Mouse (Mus musculus): ENCODE results near the gene F2rl1. TPM values are rescaled to one million over a fixed set of nuclear protein-coding genes. Genes with fewer than 3 reads are reported as not detected.

Gene F2rl1
- polyA plus RNA-seq, 1 experiment from 2014 or later = not detected

DNA sequence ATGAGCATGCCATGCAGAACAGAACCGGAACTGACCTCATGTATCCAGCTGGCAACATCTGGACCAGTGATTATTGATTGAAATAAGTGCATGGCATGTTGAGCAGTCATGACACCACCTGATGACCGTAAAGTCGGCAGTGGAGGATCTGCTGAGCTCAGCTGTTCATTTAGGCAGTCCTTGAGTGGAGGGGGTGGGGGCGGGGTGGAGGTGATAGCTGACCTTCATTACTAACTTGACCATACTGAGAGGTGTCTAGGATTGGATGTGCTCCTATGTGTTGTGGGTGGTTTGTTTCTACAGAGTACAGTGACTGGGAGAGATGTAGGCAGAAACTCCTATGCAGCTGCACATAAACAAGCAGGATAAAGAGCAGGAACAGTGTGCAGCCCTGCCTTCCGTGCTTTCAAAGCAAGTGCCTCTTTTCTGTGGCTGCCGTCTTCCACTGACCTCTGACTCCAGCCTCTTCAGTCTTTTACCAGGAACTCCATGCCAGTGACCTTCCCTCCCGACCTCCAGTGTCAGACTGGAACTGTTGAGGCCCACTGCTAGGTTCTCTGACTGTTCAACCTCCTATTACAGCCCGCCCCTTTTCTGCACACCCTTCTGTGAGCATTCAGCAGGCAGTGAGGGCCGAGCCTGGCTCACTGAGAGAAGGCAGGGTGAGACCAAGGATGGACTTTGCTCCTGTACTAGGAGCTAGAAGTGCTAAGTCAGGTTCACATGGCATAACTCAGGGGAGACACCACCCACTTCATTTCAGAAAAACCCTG, 6.4 kb upstream of the F2rl1 start:
- 28% methylated on average over 9 of the region's 9 CpGs for WGBS
- Histone ChIP-seq H3K4me1 (replicated peaks) (peaks cover 20% of the 10 kb centered on the region), H3K4me2 (no peak overlapping the region), H3K4me3 (no peak overlapping the region), H3K27ac (replicated peaks) (no peak overlapping the region), H3K36me3 (no peaks in the 10 kb centered on the region), H3K9ac (no peak overlapping the region), H3K9me3 (no peaks in the 10 kb centered on the region), H3K27me3 (peaks cover 4% of the 10 kb centered on the region; the same call in 1 of the 2 replicates)
- no peak for ATAC-seq (ENCODE audit: low FRiP score, low read depth)

DNA sequence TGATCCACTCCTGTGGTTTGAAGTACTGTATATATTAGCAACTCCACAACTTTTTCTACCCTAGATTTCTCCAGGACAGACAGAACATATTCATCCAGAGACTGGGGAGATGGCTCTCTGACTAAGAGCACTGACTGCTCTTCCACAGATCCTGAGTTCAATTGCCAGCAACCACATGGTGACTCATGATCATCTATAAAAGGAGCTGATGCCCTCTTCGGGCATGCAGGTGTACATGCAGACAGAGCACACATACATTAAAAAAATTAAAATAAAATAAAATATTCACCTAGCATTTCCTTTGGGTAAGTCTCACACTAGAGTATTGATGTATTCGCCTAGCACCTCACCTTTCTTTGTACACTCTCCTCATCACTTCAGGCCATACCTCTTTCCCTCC, 4.2 kb upstream of the F2rl1 start:
- H3K9me3 ChIP-seq = no peaks in the 10 kb centered on the region
- no peak overlapping the region for H3K4me3 ChIP-seq
- no peaks in the 10 kb centered on the region for H3K36me3 ChIP-seq
- H3K27me3 ChIP-seq = peaks cover 25% of the 10 kb centered on the region
- H3K9ac ChIP-seq = no peak overlapping the region
- ATAC-seq (ENCODE audit: low FRiP score, low read depth) = no peak
- H3K27ac ChIP-seq (replicated peaks) = no peak overlapping the region
- 86% methylated on average over 2 of the region's 2 CpGs for whole genome bisulfite sequencing
- H3K4me2 ChIP-seq = no peak overlapping the region
- H3K4me1 ChIP-seq (replicated peaks) = peaks cover 15% of the 10 kb centered on the region

DNA sequence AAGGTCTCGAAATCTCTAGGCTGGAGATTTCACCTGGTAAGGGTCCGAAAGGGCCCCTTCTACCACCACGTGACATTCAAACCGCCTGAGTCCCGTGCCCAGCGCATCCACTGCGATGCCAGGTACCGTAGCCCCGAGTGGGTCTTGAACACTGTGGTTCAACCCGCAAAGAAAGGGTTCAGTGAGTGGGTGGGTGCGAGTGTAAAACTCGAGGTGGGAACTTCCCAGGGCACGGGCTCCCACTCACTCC, 678 bp downstream of the F2rl1 start:
- Histone ChIP-seq H3K9me3 (no peaks in the 10 kb centered on the region), H3K27me3 (peaks cover 38% of the 10 kb centered on the region), H3K4me3 (peak overlapping the region; percentile 35), H3K9ac (no peak overlapping the region), H3K4me1 (replicated peaks) (peaks cover 15% of the 10 kb centered on the region), H3K36me3 (no peaks in the 10 kb centered on the region), H3K4me2 (peak overlapping the region; percentile 71), H3K27ac (replicated peaks) (no peak overlapping the region)
- 0% methylated on average over 13 of the region's 13 CpGs for WGBS
- ATAC-seq (ENCODE audit: low FRiP score, low read depth) = peak; percentile 46; the same call in 1 of the 2 replicates

DNA sequence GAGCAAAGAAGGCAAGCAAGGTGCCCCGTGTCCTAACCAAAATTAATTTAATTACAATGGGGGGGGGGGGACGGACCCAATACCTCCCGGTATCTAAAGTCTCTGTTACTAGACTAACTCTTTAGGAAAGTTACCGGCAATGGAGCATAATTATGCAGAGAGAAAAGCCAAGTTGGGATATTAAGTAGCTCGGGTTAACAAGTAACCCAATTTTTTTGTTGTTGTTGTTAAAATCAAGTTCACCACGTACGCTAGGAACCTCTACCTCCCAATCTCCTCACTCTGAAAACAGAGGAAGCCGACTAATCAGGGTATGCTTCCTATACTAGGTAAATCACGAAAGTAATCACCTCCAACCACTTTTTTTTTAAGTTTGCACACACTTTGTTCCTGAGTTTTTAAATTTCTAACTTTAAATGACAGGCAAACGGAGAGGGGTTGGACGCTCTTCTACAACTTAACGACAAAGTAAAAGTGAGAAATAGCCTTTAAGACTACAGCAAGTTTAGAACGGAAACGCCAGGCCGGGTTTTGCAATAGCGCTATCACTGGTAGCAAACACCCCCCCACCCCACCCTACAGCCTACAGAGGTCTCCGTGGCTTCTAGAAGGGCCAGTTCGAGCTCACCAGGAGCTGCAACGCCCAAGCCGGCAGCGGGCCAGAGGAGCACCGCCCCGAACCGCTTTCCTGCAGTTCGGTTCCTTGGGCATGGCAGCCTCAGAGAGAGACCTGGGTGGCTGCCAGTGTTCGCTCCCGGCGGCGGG, 1.2 kb downstream of the F2rl1 start:
- Histone ChIP-seq H3K4me2 (peak overlapping the region; percentile 71), H3K9ac (no peak overlapping the region), H3K27me3 (peaks cover 38% of the 10 kb centered on the region), H3K4me1 (replicated peaks) (peaks cover 15% of the 10 kb centered on the region), H3K4me3 (peak overlapping the region; percentile 35), H3K36me3 (no peaks in the 10 kb centered on the region), H3K9me3 (no peaks in the 10 kb centered on the region), H3K27ac (replicated peaks) (no peak overlapping the region)
- ATAC-seq (ENCODE audit: low FRiP score, low read depth) = peak; percentile 29; the same call in 1 of the 2 replicates
- WGBS = 3% methylated on average over 29 of the region's 29 CpGs

DNA sequence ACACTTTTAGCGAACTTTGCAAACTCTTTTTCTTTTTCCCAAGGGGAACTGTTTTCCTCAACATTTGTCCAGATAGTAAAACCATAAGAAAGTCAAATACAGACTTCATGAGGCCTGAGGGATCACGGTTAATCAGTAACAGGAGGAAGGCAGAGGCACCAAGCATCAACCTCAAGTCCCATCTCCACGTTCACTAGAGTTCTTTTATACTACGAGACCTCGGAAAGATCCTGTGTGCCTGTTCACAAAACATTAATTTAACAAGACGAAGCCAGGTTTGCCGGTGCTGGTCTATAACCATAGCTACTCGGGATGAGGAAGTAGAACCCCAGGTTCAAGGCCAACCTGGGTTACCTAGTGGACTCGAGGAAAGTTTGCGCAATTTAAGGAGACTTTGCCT, 2.9 kb downstream of the F2rl1 start:
- 89% methylated on average over 10 of the region's 10 CpGs for WGBS
- Histone ChIP-seq H3K4me3 (no peak overlapping the region), H3K9ac (no peak overlapping the region), H3K36me3 (no peaks in the 10 kb centered on the region), H3K27me3 (peaks cover 38% of the 10 kb centered on the region), H3K27ac (replicated peaks) (no peak overlapping the region), H3K9me3 (no peaks in the 10 kb centered on the region), H3K4me2 (no peak overlapping the region), H3K4me1 (replicated peaks) (peaks cover 15% of the 10 kb centered on the region)
- ATAC-seq (ENCODE audit: low FRiP score, low read depth) = no peak

DNA sequence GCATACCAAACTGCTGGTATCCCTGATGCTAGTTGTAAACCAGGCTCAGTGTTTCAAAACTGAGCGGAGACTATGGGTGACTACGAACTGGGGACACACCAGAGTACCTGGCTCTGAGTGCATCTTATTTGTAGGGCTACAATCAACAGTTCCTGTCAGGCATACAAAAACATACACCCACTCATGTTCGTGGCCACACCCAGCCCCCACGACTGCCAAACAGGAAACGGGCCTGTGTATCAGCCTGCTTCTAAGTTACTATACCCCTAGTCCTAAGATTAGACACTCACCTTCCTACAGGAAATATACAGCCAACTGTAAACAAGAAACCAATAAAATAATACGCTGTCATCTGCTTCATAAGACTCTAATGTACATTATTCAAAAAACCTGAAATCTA, 4.0 kb downstream of the F2rl1 start:
- no peak overlapping the region for H3K9ac ChIP-seq
- H3K4me3 ChIP-seq = no peak overlapping the region
- H3K4me1 ChIP-seq (replicated peaks) = peaks cover 15% of the 10 kb centered on the region
- no peak overlapping the region for H3K27ac ChIP-seq (replicated peaks)
- 89% methylated on average over 6 of the region's 6 CpGs for WGBS
- ATAC-seq (ENCODE audit: low FRiP score, low read depth) = no peak
- no peak overlapping the region for H3K4me2 ChIP-seq
- no peaks in the 10 kb centered on the region for H3K36me3 ChIP-seq
- no peaks in the 10 kb centered on the region for H3K9me3 ChIP-seq
- peaks cover 29% of the 10 kb centered on the region for H3K27me3 ChIP-seq

DNA sequence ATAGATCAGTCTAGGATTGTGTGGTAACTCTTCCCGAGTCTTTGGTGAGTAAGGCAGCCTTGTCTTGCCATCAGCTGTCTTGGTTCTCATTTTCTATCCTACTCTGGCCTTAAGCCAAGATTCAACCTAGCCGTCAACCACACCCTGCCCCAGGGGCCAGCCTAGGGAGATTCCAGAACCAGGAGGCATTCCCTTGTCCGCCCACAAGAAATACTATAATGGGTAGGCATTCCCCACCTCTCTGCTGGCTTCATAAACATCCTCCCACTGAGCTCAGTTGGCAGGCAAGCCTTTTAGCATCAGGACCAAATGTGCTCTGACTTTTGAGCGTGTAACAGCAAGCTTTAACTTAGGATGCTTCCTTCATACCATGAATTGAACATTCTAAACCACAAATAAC, 10.3 kb downstream of the F2rl1 start:
- Histone ChIP-seq H3K4me3 (no peak overlapping the region), H3K27ac (replicated peaks) (no peak overlapping the region), H3K9me3 (no peaks in the 10 kb centered on the region), H3K36me3 (no peaks in the 10 kb centered on the region), H3K4me2 (no peak overlapping the region), H3K9ac (no peak overlapping the region), H3K4me1 (replicated peaks) (no peaks in the 10 kb centered on the region), H3K27me3 (no peaks in the 10 kb centered on the region)
- 80% methylated on average over 4 of the region's 4 CpGs for WGBS
- ATAC-seq (ENCODE audit: low FRiP score, low read depth) = no peak

DNA sequence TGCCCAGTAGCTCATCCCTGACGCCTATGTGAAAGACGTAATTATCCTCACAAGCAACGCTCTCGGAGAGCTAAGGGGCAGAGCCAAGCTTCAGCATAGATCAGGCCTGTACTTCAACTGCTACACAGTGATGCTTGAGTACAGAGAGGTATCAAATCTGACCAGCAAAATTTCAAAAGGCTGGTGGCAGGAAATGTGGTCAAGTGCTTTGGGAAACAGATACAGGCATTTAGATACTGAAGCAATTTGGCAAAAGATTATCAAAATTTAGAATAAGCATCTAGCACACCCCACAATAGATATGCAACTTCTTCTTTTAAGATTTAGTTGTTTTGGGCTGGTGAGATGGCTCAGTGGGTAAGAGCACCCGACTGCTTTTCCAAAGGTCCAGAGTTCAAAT, 15.0 kb downstream of the F2rl1 start:
- WGBS = 89% methylated on average over 5 of the region's 5 CpGs
- H3K4me2 ChIP-seq = no peak overlapping the region

DNA sequence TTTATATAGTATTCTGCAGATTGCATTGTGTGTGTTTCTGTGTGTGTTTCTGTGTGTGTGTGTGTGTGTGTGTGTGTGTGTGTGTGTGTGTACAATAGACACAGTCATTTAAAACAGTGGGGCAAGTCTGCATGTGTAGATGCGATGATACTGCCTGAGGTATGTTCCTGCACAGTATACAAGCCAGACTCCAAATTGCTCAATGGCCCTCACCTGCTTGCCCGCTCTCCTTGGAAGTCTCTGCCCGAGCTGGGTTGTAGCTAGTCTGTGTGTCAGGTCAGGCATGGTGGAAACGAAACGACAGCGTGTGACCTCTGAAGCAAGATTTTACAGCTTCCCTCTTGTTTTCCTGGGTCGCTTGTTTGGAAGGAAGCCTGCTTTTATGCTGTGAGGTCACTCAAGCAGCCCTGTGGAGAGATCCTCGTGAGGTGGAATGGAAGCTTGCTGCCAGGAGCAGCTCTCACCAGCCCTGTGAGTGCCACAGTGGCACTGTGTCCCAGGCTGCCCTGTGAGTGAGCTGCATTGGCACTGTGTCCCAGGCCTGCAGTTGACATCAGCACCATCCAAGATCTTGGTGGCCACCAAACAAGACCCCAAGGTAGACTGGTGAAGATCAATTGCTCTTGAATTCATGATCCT, 21.6 kb downstream of the F2rl1 start:
- Histone ChIP-seq H3K27ac (replicated peaks) (no peak overlapping the region), H3K4me2 (no peak overlapping the region), H3K9me3 (no peaks in the 10 kb centered on the region), H3K36me3 (no peaks in the 10 kb centered on the region), H3K27me3 (no peaks in the 10 kb centered on the region), H3K9ac (no peak overlapping the region), H3K4me3 (no peak overlapping the region), H3K4me1 (replicated peaks) (no peaks in the 10 kb centered on the region)
- 82% methylated on average over 8 of the region's 8 CpGs for WGBS
- ATAC-seq (ENCODE audit: low FRiP score, low read depth) = no peak

More for the DNA sequence above, 15.0 kb downstream of the F2rl1 start:
- Histone ChIP-seq H3K27ac (replicated peaks) (no peak overlapping the region), H3K9ac (no peak overlapping the region), H3K9me3 (no peaks in the 10 kb centered on the region), H3K4me3 (no peak overlapping the region), H3K36me3 (no peaks in the 10 kb centered on the region), H3K27me3 (no peaks in the 10 kb centered on the region), H3K4me1 (replicated peaks) (no peaks in the 10 kb centered on the region)
- ATAC-seq (ENCODE audit: low FRiP score, low read depth) = no peak

DNA sequence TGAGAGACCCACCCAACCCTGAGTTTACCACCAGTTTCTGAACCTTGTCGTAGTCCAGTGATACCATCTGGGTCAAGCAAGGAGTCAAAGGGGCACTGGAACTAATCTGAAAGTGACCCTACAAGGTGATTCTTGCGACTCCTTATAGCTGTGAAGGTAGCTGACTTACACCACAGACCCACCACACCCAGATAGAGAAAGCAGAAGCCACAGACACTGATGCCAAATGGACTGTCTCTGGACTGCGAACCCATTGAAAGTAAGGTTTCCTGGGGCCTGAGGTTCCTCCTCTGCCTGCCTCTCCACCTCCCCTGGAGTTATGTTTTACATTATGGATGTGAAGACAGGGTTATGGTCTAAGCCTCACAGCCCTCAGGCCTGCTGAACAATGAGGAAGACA, 28.4 kb downstream of the F2rl1 start:
- 88% methylated on average over 3 of the region's 3 CpGs for WGBS
- Histone ChIP-seq H3K9me3 (no peaks in the 10 kb centered on the region), H3K27me3 (no peaks in the 10 kb centered on the region), H3K27ac (replicated peaks) (no peak overlapping the region), H3K4me3 (no peak overlapping the region), H3K4me1 (replicated peaks) (no peaks in the 10 kb centered on the region), H3K4me2 (no peak overlapping the region), H3K36me3 (no peaks in the 10 kb centered on the region), H3K9ac (no peak overlapping the region)
- ATAC-seq (ENCODE audit: low FRiP score, low read depth) = no peak

DNA sequence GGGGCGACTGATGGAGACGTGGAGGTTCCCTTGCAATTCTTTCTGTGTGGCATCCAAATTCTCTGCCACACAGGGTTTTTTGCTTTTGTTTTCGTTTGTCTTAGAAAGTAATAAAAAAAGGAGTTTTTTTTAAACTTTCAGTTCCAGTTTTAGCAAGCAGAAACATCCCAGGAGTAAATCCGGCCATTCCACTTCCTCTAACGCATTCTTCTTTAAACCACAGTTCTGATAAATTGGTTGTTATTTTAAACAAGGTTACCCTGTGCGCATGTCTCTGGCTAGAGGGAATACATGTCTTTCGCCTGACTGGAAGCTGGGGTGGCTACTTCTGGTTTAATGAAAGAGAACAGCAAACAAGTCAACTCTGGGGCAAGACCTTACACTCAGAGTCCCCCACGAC, 30.2 kb downstream of the F2rl1 start:
- ATAC-seq (ENCODE audit: low FRiP score, low read depth) = no peak
- Histone ChIP-seq H3K4me2 (no peak overlapping the region), H3K4me3 (no peak overlapping the region), H3K27me3 (no peaks in the 10 kb centered on the region), H3K27ac (replicated peaks) (no peak overlapping the region), H3K9me3 (no peaks in the 10 kb centered on the region), H3K4me1 (replicated peaks) (no peaks in the 10 kb centered on the region), H3K9ac (no peak overlapping the region), H3K36me3 (no peaks in the 10 kb centered on the region)
- 84% methylated on average over 8 of the region's 8 CpGs for WGBS

DNA sequence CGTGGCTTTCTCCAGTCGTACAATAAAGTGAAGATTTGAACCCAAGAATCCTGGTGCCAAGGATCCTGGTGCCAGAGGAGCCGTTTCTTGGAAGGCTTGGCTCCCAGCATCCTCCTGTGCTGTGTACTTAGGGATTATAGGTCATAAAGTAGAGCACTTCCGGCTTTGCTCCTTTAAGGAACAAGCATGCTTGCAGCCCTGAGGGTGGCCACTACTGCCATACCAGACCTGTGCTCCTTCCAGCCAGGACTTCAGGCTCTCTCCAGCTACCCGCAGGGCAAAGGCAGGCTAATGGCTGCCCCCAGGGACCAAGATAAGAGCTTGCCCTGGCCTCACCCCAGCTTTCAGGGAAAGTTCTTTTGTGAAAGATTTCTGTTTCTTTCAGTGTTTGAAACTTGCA, 31.7 kb downstream of the F2rl1 start:
- Histone ChIP-seq H3K4me3 (no peak overlapping the region), H3K36me3 (no peaks in the 10 kb centered on the region), H3K9ac (no peak overlapping the region), H3K9me3 (no peaks in the 10 kb centered on the region), H3K27me3 (no peaks in the 10 kb centered on the region), H3K4me2 (no peak overlapping the region), H3K27ac (replicated peaks) (no peak overlapping the region), H3K4me1 (replicated peaks) (no peaks in the 10 kb centered on the region)
- WGBS = 71% methylated on average over 5 of the region's 5 CpGs
- ATAC-seq (ENCODE audit: low FRiP score, low read depth) = no peak

Data from hindbrain, embryonic 15.5 days (tissue).